Mouse (Mus musculus) forebrain, embryonic 11.5 days (tissue): ENCODE data around the gene Slc5a11. TPM values are rescaled to one million over a fixed set of nuclear protein-coding genes. Genes with fewer than 3 reads are reported as not detected.

Experiments
- ATAC-seq: fragments of 200-750 bp; cut with Nextera tagmentation; replicated peaks from 2 replicates; pipeline ENCODE4 v1.8.0; 2017; ENCODE audit warnings: moderate TSS enrichment; ENCODE audit not compliant: low FRiP score
- DNase-seq: peaks from one replicate; pipeline ENCODE4 v3.0.0-alpha.2; 2017; ENCODE audit warnings: low spot score
- H3K27ac ChIP-seq: fragments of 300-500 bp; sonication (generic); 2 replicates; pipeline ENCODE4 v1.5.1; 2014; ENCODE audit warnings: low read depth, low read length
- H3K27me3 ChIP-seq: fragments of 300-500 bp; sonication (generic); 2 replicates; pipeline ENCODE4 v1.6.1; 2014; ENCODE audit warnings: mild to moderate bottlenecking, low read length, mixed read lengths; ENCODE audit not compliant: control insufficient read depth, insufficient read depth
- H3K36me3 ChIP-seq: fragments of 300-500 bp; sonication (generic); 2 replicates; pipeline ENCODE4 v1.6.1; 2014; ENCODE audit warnings: mild to moderate bottlenecking, low read length, moderate library complexity, mixed read lengths; ENCODE audit not compliant: control insufficient read depth, insufficient read depth
- H3K4me1 ChIP-seq: fragments of 300-500 bp; sonication (generic); replicated peaks from 2 replicates; pipeline ENCODE4 v1.6.1; 2014; ENCODE audit warnings: low read length, mixed read lengths; ENCODE audit not compliant: control insufficient read depth, insufficient read depth
- H3K4me2 ChIP-seq: fragments of 300-500 bp; sonication (generic); 2 replicates; pipeline ENCODE4 v1.6.1; 2014; ENCODE audit warnings: low read depth, mild to moderate bottlenecking, low read length, moderate library complexity, mixed read lengths; ENCODE audit not compliant: severe bottlenecking
- H3K4me3 ChIP-seq: fragments of 300-500 bp; sonication (generic); 2 replicates; pipeline ENCODE4 v1.5.1; 2014; ENCODE audit warnings: low read depth, low read length
- H3K9ac ChIP-seq: fragments of 300-500 bp; sonication (generic); 2 replicates; pipeline ENCODE4 v1.6.1; 2014; ENCODE audit warnings: low read length
- H3K9me3 ChIP-seq: fragments of 300-500 bp; sonication (generic); 2 replicates; pipeline ENCODE4 v1.6.1; 2016; ENCODE audit warnings: low read length, mixed read lengths; ENCODE audit not compliant: control insufficient read depth
- WGBS: fragments of 180-500 bp; shearing (Covaris S2); extraction: QIAGEN DNeasy Blood & Tissue Kit; methylation state at CpG from one replicate; pipeline ENCODE4 v1.1.7; 2014; 5-methylcytosine and 5-hydroxymethylcytosine counted together
- polyA plus RNA-seq: library from polyadenylated mRNA; unstranded; fragments of >200 nt; fragmentation: Nextera tagmentation; extraction: Ambion mirVana; gene quantifications from 2 replicates; pipeline ENCODE4 v1.2.1, GENCODE M21; 2014

Gene Slc5a11
- polyA plus RNA-seq, 1 experiment from 2014 or later = not detected

DNA sequence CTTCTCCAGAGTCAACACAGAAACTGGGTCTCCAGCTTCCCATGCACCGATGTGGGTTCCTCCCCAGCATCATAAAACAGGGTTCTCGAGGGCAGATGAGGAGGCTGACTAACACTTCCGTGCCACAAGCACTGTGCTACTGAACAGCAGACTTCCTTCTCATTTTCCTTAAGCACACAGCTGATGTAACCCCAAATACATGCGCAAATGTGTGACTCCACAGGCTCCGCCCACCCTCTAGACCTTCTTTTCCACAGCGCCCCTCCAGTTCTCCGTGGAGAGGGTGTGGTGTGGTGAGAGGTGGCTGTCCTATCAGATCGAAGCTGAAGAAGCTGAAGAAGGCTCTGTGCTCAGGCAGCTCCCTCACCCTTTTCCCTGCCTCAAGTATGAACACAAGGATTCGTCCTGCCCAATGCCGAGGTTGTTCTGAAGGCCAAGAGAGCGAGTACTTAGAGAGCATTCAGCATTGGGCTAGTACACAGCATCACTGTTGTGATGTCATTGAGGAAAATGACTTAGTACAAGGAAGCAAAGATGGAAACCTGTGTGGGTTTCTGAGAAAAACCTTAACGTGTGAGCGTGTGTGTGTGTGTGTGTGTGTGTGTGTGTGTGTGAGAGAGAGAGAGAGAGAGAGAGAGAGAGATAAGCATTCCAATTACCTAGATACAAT is 108.0 kb downstream of the Slc5a11 start:
- no peak overlapping the region for H3K4me2 ChIP-seq
- H3K4me1 ChIP-seq = no peaks in the 10 kb centered on the region
- ATAC-seq (no peak), DNase-seq (no peak)
- no peaks in the 10 kb centered on the region for H3K9me3 ChIP-seq
- H3K27ac ChIP-seq = no peak overlapping the region
- H3K9ac ChIP-seq = no peak overlapping the region
- no peaks in the 10 kb centered on the region for H3K27me3 ChIP-seq
- H3K4me3 ChIP-seq = no peak overlapping the region
- WGBS = 94% methylated on average over 13 of the region's 13 CpGs
- no peaks in the 10 kb centered on the region; the same call in 1 of the 2 replicates for H3K36me3 ChIP-seq

Other genes starting within 250 kb of the Slc5a11 start
- gene Rbbp6, start 249.1 kb upstream of the Slc5a11 start, polyA plus RNA-seq = 34.7 and 39.6 TPM in 2 replicates
- gene Tnrc6a, start 90.9 kb upstream of the Slc5a11 start, polyA plus RNA-seq = 51.3 and 53.9 TPM in 2 replicates
- 60.6 and 63.5 TPM in 2 replicates for gene Lcmt1, start 155.0 kb downstream of the Slc5a11 start, polyA plus RNA-seq
- gene Arhgap17, start 155.1 kb downstream of the Slc5a11 start, polyA plus RNA-seq = 32.4 and 35.6 TPM in 2 replicates
- gene Aqp8, start 247.5 kb downstream of the Slc5a11 start, polyA plus RNA-seq = 1.1 TPM in 2 replicates